Mouse (Mus musculus): ENCODE measurements around the gene Glud1. TPM values are rescaled to one million over a fixed set of nuclear protein-coding genes. Genes with fewer than 3 reads are reported as not detected.

Gene Glud1
- total and polyA plus RNA-seq, 3 experiments: 57.1 to 125 (median 92.3) TPM

- TF ChIP-seq CTCF (IDR thresholded peaks at IDR 0.05 in 2 of 3, conservative IDR thresholded peaks at IDR 0.05 in 1 of 3; ENCODE audit: control insufficient read depth in 1 of 3, insufficient read depth in 1 of 3, low read depth in 2 of 3, low read length in 3 of 3, poor library complexity in 1 of 3, severe bottlenecking in 1 of 3) (0 out of 6 replicates have a peak, but pooled peaks of 1 of the 3 experiments have one; percentile 3), POLR2A (IDR thresholded peaks at IDR 0.05; ENCODE audit: control insufficient read depth in 1 of 2, insufficient read depth in 1 of 2, low read depth in 1 of 2, low read length in 2 of 2, poor library complexity in 1 of 2) (peak; percentile 82 to 96), TAL1 (IDR thresholded peaks at IDR 0.05; ENCODE audit: low read length) (no peak), KAT2A (conservative IDR thresholded peaks at IDR 0.05; ENCODE audit: low read depth, low read length) (peak; percentile 36; the same call in 1 of the 2 replicates), NELFE (IDR thresholded peaks at IDR 0.05; ENCODE audit: low read depth, low read length) (peak; percentile 90)
Observed at GRCm38 (mm10) chr14:34310234-34310965, at the start of gene Glud1, which contains the start of gene Shld2 (continued).

GRCm38 (mm10) chr14:34268046-34268445 lies 42.5 kb upstream of the Glud1 start:
- Histone ChIP-seq H3K4me1 (ENCODE audit: control insufficient read depth in 1 of 2, insufficient read depth in 2 of 2, low read length in 2 of 2) (no peaks in the 10 kb centered on the region), H3K9me3 (replicated peaks; ENCODE audit: insufficient read depth, low read length) (no peaks in the 10 kb centered on the region), H3K36me3 (ENCODE audit: control insufficient read depth in 1 of 2, insufficient read depth in 2 of 2, low read length in 2 of 2) (no peaks in the 10 kb centered on the region), H3K79me2 (ENCODE audit: control insufficient read depth, insufficient read depth, low read length, poor library complexity) (no peaks in the 10 kb centered on the region), H3K4me3 (ENCODE audit: control insufficient read depth in 1 of 2, insufficient read depth in 1 of 2, low read depth in 2 of 2, low read length in 2 of 2) (no peak overlapping the region), H3K27me3 (ENCODE audit: control insufficient read depth in 1 of 2, insufficient read depth in 2 of 2, low read length in 2 of 2) (no peaks in the 10 kb centered on the region), H3K27ac (ENCODE audit: control insufficient read depth, low read depth, low read length) (no peak overlapping the region), H3K9ac (ENCODE audit: control insufficient read depth, low read depth, low read length, poor library complexity, severe bottlenecking) (no peak overlapping the region)
- no peak for TF ChIP-seq ZKSCAN1 (IDR thresholded peaks at IDR 0.05; ENCODE audit: low read depth, low read length)
- TF ChIP-seq CHD1 (IDR thresholded peaks at IDR 0.05; ENCODE audit: low read depth, low read length): no peak
- no peak for TF ChIP-seq USF1 (IDR thresholded peaks at IDR 0.05; ENCODE audit: low read depth, low read length)
- no peak for TF ChIP-seq USF2 (IDR thresholded peaks at IDR 0.05; ENCODE audit: borderline replicate concordance in 1 of 2, insufficient read depth in 1 of 2, low read depth in 1 of 2, low read length in 2 of 2)
- no peak for TF ChIP-seq CHD2 (IDR thresholded peaks at IDR 0.05; ENCODE audit: low read length)
- TF ChIP-seq JUND (IDR thresholded peaks at IDR 0.05; ENCODE audit: low read depth, low read length): no peak
- TF ChIP-seq TCF12 (IDR thresholded peaks at IDR 0.05; ENCODE audit: low read depth, low read length): no peak
- no peak for TF ChIP-seq GABPA (IDR thresholded peaks at IDR 0.05; ENCODE audit: low read depth, low read length)
- TF ChIP-seq RAD21 (IDR thresholded peaks at IDR 0.05; ENCODE audit: low read depth, low read length): no peak
- TF ChIP-seq ZNF384 (IDR thresholded peaks at IDR 0.05; ENCODE audit: low read depth, low read length): no peak
- no peak for TF ChIP-seq TBP (IDR thresholded peaks at IDR 0.05; ENCODE audit: low read depth, low read length)
- TF ChIP-seq NRF1 (IDR thresholded peaks at IDR 0.05; ENCODE audit: insufficient read depth, low read depth, low read length, poor library complexity, severe bottlenecking): no peak
- no peak for TF ChIP-seq MAZ (IDR thresholded peaks at IDR 0.05; ENCODE audit: low read depth, low read length)
- no peak for TF ChIP-seq GATA1 (IDR thresholded peaks at IDR 0.05; ENCODE audit: low read depth, low read length)
- no peak for TF ChIP-seq EP300 (IDR thresholded peaks at IDR 0.05; ENCODE audit: low read depth in 1 of 2, low read length in 2 of 2)
- TF ChIP-seq KAT2A (conservative IDR thresholded peaks at IDR 0.05; ENCODE audit: low read depth, low read length): no peak
- no peak for TF ChIP-seq MAFK (IDR thresholded peaks at IDR 0.05; ENCODE audit: borderline replicate concordance, low read depth, low read length)
- no peak for TF ChIP-seq POLR2AphosphoS2 (IDR thresholded peaks at IDR 0.05; ENCODE audit: low read length)
- no peak for DNase-seq (ENCODE audit: low read depth, low spot score)
